Mouse (Mus musculus): ENCODE measurements around the gene Tns1.

DNA sequence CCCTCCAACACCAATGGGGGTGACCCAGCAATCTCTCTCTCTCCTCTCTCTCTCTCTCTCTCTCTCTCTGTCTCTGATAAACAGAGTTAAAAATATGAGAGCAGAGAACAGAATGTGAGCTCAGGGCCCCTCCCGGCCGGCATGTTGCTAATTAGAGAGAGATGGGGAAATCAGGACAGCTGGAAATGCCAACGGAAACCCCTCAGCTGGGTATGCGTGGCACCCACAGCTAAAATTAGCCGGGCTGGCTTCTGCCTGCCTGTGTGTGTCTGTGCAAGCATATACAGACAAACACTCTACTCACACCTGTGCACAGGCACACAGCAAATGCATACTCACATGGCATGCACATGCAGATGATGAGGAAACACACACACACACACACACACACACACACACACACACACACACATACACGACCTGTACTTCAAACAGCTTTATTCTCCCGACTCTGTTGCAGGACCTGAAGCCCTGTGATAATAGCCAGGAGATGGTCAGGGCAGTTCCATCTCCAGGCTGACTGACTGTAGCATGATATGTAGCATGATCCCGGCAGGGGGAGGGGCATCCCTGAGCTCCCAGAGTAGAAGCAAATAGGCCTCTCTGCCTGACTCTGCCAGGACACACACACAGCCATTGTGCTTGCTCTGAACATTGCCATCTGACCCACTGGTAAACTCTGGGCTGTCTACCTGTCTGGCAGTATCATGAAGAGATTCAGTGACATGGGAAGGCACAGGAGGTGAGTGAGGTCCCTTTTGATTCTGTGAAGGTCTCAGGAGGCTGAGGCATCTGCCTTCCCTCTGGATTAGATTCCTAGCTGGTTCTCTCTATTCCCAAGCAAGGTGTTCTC lies 208.8 kb downstream of the Tns1 start:
- TF ChIP-seq CTCF (IDR thresholded peaks at IDR 0.05; ENCODE audit: borderline replicate concordance, extremely low read depth, insufficient read depth, insufficient read length) (no peak), POLR2A (IDR thresholded peaks at IDR 0.05; ENCODE audit: borderline replicate concordance, extremely low read depth, insufficient read depth, insufficient read length, poor library complexity, severe bottlenecking) (no peak)
